Mouse (Mus musculus): ENCODE results near the gene Rab26.

DNA sequence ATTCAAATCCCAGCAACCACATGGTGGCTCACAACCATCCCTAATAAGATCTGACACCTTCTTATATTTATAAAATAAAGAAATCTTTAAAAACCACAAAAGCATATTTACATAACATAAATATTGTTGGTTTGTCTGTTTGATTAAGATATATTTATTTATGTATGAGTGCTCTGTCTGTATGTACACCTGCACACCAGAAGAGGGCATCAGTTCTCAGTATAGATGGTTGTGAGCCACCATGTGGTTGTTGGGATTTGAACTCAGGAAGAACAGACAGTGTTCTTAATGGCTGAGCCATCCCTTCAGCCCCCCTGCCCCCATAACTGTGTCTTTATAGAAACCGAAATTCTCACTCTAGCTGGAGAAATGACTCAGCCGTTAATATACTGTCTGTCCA is 11.2 kb upstream of the Rab26 start:
- TF ChIP-seq CTCF (IDR thresholded peaks at IDR 0.05; ENCODE audit: borderline replicate concordance, insufficient read depth, low read depth, low read length) (no peak), POLR2A (IDR thresholded peaks at IDR 0.05; ENCODE audit: borderline replicate concordance, insufficient read depth, low read length) (no peak)

All from cerebellum, adult 2 months (tissue).